Mouse (Mus musculus) NIH3T3 (cell line): ENCODE results near the gene Gipc2.
"Not testable (repeated sequence)": the region's sequence is repeated elsewhere in the genome, so short reads cannot be mapped to it uniquely, and the experiment has no call there.

Experiments used
- DNase-seq: peaks from one replicate; pipeline ENCODE4 v3.0.0-alpha.2; 2012; ENCODE audit warnings: low read depth

Gene Gipc2

DNA sequence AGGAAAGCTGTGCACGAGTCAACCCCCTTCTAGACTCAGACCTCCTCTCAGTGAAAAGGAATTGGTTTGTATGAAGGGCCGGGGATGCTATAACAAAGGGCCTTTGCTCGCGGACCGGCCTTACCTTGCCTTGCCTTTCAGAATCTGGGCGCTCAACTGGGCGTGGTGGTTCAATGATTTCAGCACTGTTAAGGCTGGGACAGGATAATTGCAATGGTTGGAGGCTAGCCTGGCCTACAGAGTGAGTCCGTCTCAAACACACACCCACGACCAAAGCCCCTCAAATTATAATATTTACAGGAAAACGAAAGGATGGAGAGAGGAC lies at the start of gene Gipc2:
Gipc2 (minus strand) TSS at position 132 of the 325 bp plus-strand sequence.
- DNase-seq: no peak

DNA sequence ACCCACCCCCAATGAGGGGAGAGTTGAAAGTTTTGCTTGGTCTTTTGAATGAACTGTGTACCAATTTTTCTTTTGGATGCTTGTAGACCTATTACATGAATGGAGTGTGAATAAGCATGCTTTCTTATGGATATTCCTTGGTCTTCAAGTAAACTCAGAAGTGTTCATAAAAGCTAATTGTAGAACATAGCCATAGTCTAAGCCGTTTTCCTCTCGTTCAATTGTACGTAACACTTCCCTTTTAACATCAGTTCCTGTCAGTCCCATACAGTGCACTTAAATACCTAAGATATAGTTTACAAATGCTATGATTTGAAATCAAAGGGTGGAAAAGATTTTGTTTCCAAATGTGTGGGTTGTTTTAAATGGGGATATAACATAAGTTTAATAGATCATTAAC lies 47.4 kb upstream of the Gipc2 start:
- DNase-seq: no peak

DNA sequence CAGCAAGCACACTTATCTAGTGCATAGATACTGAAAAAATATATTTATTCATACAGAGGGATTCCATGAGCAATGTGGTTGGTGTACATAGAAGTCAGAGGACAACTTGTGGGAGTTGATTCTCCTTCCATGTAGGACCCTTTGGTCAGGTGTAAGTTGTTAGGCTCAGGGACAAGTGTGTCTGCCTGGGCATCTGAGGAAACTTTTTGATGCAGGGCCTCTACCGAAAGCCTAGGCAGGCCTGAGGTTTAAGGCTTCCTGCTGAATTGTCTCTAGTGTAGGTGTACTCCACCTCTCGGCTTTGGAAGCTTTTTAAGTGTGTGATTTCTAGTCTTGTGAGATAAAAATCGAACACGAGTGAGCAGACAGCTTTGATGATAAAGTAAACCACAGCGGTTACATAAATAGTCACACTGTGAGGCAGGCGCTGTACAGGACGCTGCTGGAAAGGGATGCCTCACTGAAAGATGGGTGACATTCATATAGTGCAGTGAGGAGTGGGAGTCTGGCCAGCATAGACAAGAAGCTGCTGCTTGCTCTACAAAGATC lies 45.8 kb upstream of the Gipc2 start:
- peak; percentile 36 for DNase-seq

DNA sequence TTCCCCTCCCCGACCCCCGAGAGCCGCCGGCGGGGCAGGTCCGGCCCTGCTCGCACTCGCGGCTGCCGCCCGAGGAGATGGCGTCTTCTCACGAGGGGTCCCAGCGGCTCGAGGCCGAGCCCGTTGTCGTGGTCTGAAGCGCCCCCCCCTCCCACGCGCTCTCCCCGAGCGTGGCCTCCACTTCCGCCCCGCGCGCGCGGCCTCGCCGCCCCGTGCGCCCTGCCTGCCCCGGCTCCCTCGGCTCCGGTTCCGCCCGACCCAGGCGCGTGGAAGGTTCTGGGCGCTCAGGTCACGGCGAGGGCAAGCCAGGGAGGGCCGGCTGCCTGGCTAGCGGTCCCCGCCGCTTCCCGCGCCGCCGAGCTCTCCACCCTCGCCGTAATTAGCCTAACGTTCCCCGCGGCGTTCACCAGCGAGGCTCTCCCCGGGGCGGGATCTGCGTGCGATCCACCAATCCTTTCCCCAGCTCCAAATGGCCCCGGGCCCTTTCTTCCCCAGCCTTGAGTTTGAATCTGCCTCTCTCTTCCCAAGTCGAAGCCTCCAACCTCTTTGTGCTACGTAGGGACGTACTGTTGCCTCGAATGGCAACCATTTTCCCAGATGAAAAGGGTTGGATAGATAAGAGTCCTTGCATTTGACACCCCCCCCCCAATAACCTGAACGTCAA lies 44.8 kb upstream of the Gipc2 start:
- peak; percentile 82 for DNase-seq

DNA sequence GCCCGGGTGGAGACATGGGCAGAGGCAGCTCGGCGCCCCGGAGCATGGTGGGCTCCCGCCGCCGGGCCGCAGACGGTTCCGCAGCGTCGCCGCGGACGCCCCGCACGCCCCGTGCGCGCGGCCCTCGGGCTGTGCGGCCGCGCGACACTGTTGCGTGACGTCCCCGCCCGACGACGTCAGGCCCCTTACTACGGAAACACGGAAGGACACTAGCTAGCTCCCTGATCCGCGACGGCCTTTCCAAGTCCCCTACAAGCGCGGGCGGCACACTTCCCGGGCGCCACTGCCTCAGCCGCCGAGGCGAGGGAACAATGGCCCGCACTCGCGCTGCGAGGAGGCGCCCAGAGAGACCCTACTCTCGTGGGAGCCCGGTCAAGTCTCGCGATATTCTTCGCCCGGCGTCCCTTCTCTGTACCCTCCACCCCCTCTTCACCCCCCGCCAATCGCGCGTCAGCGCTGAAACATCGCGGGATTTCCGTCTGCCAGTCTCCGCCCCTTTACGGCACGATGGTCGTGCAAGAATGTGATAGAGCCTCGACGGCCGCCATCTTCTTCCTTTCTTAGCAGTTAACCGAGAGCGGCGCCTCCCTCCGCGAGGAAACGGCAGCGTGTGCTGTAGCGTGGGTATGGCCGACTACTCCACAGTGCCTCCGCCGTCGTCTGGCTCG lies 44.1 kb upstream of the Gipc2 start, which contains the start of the genes Dnajb4 and Fubp1:
Dnajb4 (minus strand) TSS at position 336 of the 668 bp plus-strand sequence.
Fubp1 (plus strand) TSS at position 456 of the 668 bp plus-strand sequence.
- peak; percentile 100 for DNase-seq

DNA sequence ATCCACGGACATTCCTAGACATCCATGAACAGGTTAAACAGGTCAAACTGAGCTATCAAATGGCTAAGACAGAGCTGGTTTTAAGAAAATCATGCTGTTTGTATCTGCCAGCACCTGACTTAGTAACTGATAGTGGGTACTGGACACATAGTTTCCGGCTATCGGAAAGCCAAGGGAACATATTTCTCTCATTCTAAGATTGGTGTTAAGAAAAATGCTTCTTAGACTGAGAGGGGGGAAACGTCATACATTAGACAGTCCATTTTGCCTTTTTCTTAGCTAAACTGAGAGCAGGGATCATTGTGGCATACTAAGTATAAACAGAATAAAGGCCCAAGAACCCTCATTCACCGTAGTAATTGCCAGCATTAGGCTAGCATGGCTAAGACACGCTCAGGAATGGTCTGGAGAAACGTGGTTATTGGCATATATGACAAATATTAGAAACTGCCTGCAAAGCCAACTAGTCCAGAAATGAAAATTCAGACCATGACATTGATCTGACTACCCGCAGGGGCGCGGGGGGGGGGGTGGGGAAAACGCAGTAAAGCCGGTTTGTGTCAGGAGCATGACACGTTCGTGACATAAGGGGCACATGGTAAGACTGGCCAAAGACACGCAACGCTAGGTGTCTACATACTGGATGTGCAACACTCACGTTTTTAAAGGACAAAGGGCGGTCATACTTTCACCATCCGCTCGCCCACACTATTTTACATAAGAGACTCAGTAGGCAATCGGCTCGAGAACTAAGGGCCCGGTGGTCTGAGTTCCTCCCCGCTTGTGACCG lies 43.3 kb upstream of the Gipc2 start:
- peak; percentile 65 for DNase-seq

DNA sequence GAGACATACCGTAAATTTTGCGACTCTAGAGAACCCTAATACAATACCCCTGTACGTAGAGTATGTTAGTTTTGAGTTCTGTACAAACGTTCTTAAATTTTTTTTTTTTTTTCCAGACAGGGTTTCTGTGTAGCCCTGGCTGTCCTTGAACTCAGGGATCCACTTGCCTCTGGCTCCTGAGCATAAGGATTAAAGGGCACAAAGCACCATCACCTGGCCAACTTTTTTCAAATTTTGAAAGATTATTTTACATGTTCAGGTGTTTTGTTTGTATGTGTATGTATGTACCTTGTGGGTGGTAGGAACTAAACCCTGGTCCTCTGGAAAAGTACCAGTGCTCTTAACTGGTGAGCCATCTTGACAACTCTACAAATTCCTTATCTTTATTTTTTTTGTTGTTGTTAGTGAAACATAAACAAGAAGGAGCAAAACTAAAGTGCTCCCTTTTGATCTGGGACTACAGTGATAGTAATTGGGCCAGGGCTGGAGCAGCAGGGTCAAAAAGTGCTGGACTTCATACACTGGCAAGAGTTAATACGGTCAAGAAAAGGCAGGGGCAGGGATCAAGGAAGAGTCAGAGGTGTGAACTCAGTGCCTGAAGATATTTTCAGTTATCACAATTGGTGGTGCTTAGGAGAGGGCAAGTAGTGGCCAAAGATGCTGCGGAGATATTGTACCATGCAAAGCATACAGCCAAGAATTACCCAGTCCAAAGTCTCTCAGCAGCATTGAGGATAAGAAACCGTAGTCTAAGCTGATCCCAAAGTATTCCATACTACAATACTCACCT lies 42.3 kb upstream of the Gipc2 start:
- DNase-seq: no peak

DNA sequence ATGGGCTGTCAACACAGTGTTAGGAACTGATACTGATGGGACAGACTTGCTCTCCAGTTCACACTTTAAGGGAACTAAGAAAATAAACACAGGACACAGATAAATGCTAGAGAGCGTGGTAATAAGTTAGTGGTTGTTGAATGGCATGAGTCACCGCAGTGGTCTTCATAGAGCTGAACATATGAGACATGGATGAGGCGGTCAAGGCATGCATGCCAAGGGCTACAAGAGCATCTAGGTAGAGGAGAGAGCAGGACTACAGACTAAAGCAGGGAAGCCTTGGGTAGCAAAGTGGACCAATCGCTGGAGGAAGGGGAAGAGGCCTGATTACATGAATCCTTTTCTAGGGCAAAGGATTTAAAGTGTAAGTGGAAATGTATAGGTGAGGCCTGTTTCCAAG lies 41.1 kb upstream of the Gipc2 start:
- DNase-seq: peak; percentile 44

DNA sequence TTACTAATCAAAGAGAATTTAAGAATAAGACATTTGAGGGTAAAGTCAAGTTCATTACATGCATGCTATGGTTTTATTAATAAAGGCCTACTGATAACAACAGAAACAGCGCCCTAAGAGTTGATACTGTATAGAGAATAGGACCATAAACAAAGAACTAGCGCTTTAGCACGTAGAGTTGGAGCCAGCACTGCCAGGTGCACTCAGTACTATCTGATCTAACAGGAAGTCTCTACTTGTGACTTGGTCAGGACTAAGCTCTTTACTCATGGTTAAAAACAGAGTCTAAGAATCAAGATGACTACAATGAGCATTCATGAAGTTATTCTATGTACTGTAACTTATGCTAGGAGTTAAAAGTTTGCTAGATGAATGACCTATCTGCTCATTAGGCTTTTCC lies 38.5 kb upstream of the Gipc2 start:
- no peak for DNase-seq

GRCm38 (mm10) chr3:152203996-152204395 lies 38.0 kb upstream of the Gipc2 start:
- DNase-seq: no peak

DNA sequence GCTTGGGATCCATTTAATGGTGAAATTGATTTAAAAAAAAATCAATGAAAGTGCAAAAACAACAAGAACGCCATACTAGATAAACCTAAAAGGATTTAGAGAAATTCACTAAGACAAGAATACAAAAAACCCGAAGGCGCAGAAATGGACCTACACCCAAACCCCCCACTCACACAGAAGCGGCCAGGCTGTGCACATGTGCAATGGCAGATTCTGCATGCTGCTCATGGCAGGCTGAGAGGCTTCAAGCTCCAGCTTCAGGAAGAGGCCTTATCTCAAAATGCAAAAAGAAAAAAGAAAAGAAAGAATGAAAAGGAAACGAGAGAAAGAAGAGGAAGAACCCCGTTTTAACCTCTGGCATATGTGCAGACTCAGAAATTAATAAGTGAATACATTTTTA lies 37.4 kb upstream of the Gipc2 start:
- DNase-seq: no peak

DNA sequence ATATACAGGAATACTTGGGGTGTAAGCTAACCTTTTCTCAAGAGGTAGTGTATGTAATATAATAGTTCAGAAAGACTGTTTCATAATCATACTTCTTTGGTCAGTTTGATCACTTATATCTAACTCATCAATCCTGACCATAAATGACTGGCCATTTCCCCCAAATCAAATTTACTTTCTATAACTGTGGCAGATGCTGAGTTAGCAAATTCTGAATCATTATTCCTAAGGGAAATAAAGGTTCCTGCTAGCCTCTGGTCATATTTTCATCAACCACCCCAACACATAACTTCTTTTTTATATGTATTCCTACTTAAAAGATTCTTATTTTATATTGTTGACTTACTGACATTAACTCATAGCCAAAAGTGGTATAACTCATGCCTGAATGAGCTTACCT lies 36.9 kb upstream of the Gipc2 start:
- no peak for DNase-seq

GRCm38 (mm10) chr3:152201651-152202050 lies 35.6 kb upstream of the Gipc2 start:
- no peak for DNase-seq

DNA sequence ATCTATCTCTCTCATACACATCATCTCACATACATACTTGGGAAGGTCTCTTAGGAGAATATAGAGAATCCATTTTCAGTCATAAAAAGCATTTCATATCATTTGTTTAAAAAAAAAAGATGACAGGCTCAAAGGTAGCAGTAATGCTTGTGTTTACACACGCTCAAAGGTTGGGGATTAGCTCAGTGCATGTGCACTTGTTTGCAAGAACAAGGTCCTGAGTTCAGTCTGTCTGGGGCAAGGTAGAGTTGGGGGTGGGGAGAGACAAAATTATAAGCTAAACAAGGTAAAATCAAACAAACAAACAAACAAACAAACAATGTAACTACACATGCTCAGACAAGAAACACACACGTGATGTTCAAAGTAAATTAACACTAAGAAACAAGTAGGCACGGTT lies 35.2 kb upstream of the Gipc2 start:
- no peak for DNase-seq

DNA sequence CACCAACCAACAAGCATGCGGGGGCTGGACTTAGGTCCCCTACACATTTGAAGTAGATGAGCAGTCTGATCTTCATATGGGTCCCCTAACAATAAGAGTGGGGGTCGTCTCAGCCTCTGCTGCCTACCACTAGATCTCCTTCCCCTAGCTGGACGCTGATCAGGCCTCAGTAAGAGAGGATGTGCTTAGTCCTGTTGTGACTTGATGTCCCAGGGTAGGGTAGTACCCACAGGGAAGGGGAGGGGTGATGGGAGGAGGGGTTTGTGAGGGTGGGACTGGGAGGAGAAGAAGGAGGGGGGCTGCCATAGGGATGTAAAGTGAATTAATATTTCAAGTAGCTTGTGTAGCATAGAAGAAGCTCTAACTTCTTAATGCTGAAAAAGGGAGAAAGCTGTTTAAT lies 33.1 kb upstream of the Gipc2 start:
- DNase-seq: no peak

- not testable (repeated sequence) for DNase-seq
These were observed 31.2 kb upstream of the Gipc2 start for GRCm38 (mm10) chr3:152197246-152197645.

GRCm38 (mm10) chr3:152193635-152194097 lies 27.6 kb upstream of the Gipc2 start:
- peak; percentile 95 for DNase-seq

- DNase-seq: no peak
These were observed 27.1 kb upstream of the Gipc2 start for GRCm38 (mm10) chr3:152193177-152193576.

DNA sequence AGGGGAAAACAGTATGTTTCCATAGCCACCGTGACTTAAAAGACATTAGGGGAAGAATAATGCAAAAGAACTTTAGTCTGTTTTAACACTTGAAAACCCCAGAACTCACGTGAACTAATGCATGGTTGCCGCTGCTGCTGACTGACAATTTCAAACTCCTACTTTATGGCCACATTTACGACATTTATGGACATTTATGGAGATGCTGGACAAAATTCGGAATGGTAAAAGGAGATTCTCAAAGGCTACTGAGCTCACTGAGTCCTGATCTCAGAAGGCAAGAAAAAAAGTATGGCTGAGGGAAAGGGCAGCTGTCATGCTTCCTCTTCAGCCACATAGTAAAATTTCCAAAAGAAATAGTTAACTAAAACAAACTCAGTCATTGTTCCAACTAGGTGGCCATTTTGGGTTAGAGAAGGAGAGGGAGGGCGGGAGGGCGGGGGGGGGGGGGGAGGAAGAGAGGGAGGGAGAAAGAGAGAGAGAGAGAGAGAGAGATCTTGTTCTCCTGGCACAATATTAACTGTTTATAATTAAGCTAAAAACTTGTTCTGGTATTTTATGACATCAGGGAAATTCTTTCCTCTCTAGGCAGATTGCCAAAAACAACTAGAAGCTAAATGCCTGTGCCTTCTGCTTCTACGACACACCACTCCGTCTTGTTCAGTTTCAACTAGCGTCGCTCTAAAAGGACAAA lies 26.4 kb upstream of the Gipc2 start:
- DNase-seq: peak; percentile 65

GRCm38 (mm10) chr3:152191791-152192237 lies 25.8 kb upstream of the Gipc2 start:
- peak; percentile 73 for DNase-seq
